Mouse (Mus musculus) liver, adult 2 months (tissue): Measurements from ENCODE around the gene Gast. TPM values are rescaled to one million over a fixed set of nuclear protein-coding genes. Genes with fewer than 3 reads are reported as not detected.

Experiments used
- DNase-seq: peaks from one replicate; pipeline ENCODE4 v3.0.0-alpha.2; 2011; ENCODE audit warnings: low read depth, low spot score; ENCODE audit errors: extremely low read depth
- H3K27ac ChIP-seq: fragments of 200-500 bp; replicated peaks from 2 replicates; pipeline ENCODE4 v1.5.1; 2012; ENCODE audit warnings: low read depth, mild to moderate bottlenecking, control low read depth, inconsistent platforms, low read length; ENCODE audit not compliant: insufficient read depth
- H3K27me3 ChIP-seq: fragments of 200-500 bp; 2 replicates; pipeline ENCODE4 v1.6.1; 2012; ENCODE audit warnings: mild to moderate bottlenecking, moderate library complexity, low read length, inconsistent platforms; ENCODE audit not compliant: control insufficient read depth, insufficient read depth
- H3K36me3 ChIP-seq: fragments of 200-500 bp; 2 replicates; pipeline ENCODE4 v1.6.1; 2012; ENCODE audit warnings: low read length, inconsistent platforms; ENCODE audit not compliant: control insufficient read depth, insufficient read depth
- H3K4me1 ChIP-seq: fragments of 200-500 bp; 2 replicates; pipeline ENCODE4 v1.6.1; 2011; ENCODE audit warnings: low read length; ENCODE audit not compliant: control insufficient read depth, insufficient read depth
- H3K4me3 ChIP-seq: fragments of 200-500 bp; 2 replicates; pipeline ENCODE4 v1.5.1; 2011; ENCODE audit warnings: low read depth, mild to moderate bottlenecking, control low read depth, low read length, moderate library complexity; ENCODE audit not compliant: insufficient read depth
- H3K79me2 ChIP-seq: fragments of 200-500 bp; 2 replicates; pipeline ENCODE4 v1.6.1; 2012; ENCODE audit warnings: inconsistent platforms, mild to moderate bottlenecking, low read length, moderate library complexity; ENCODE audit not compliant: control insufficient read depth, insufficient read depth
- H3K9ac ChIP-seq: fragments of 200-500 bp; 2 replicates; pipeline ENCODE4 v1.6.1; 2012; ENCODE audit warnings: low read depth, mild to moderate bottlenecking, control low read depth, inconsistent platforms, low read length
- CTCF ChIP-seq: fragments of 200-500 bp; IDR thresholded peaks from 2 replicates; pipeline ENCODE4 v1.5.1; 2011; ENCODE audit warnings: low read depth, low read length, control low read depth
- POLR2A ChIP-seq: fragments of 200-500 bp; IDR thresholded peaks from 2 replicates; pipeline ENCODE4 v1.6.1; 2011; ENCODE audit warnings: low read length, control low read depth; ENCODE audit not compliant: insufficient read depth; ENCODE audit errors: extremely low read depth
- WGBS: fragments of 180-500 bp; shearing (Covaris S2); methylation state at CpG from one replicate; pipeline ENCODE4 v1.1.7; 2018; 5-methylcytosine and 5-hydroxymethylcytosine counted together
- polyA plus RNA-seq: library from polyadenylated mRNA; depleted of rRNA; stranded (reverse); fragments of >200 nt; gene quantifications from 2 replicates; pipeline ENCODE4 v1.2.3, GENCODE M21; 2012
- total RNA-seq: library from RNA; depleted of rRNA; stranded (reverse); fragments of >200 nt; gene quantifications from 2 replicates; pipeline ENCODE4 v1.2.3, GENCODE M21; 2014

Gene Gast
- total and polyA plus RNA-seq, 2 experiments: not detected

GRCm38 (mm10) chr11:100322591-100323258 is 11.5 kb upstream of the Gast start:
- Histone ChIP-seq H3K36me3 (peaks cover 17% of the 10 kb centered on the region), H3K27me3 (no peaks in the 10 kb centered on the region), H3K27ac (peak overlapping the region; percentile 61), H3K4me3 (no peak overlapping the region; the same call in 1 of the 2 replicates), H3K4me1 (peaks cover 4% of the 10 kb centered on the region; the same call in 1 of the 2 replicates), H3K79me2 (peaks cover 3% of the 10 kb centered on the region; the same call in 1 of the 2 replicates), H3K9ac (peak overlapping the region; percentile 56)
- TF ChIP-seq POLR2A: 0 out of 2 replicates have a peak, but pooled peaks have one; percentile 12
- no peak for TF ChIP-seq CTCF
- WGBS: 35% methylated on average over 3 of the region's 3 CpGs
- DNase-seq: peak; percentile 67

- H3K4me3 ChIP-seq: no peak overlapping the region
- 22% methylated on average over 3 of the region's 3 CpGs for WGBS
- TF ChIP-seq POLR2A: no peak
- peak; percentile 68; the same call in 1 of the 2 replicates for TF ChIP-seq CTCF
- no peaks in the 10 kb centered on the region for H3K27me3 ChIP-seq
- H3K27ac ChIP-seq: no peak overlapping the region
- H3K9ac ChIP-seq: no peak overlapping the region
- H3K36me3 ChIP-seq: peaks cover 17% of the 10 kb centered on the region
- DNase-seq: peak; percentile 69
- peaks cover 3% of the 10 kb centered on the region; the same call in 1 of the 2 replicates for H3K79me2 ChIP-seq
- peaks cover under 1% of the 10 kb centered on the region; the same call in 1 of the 2 replicates for H3K4me1 ChIP-seq
Observed at GRCm38 (mm10) chr11:100323578-100323977, 10.6 kb upstream of the Gast start.

GRCm38 (mm10) chr11:100325062-100325629 is 9.1 kb upstream of the Gast start:
- H3K79me2 ChIP-seq: peaks cover under 1% of the 10 kb centered on the region; the same call in 1 of the 2 replicates
- 79% methylated on average over 11 of the region's 11 CpGs for WGBS
- H3K27me3 ChIP-seq: no peaks in the 10 kb centered on the region
- H3K4me3 ChIP-seq: no peak overlapping the region
- no peak overlapping the region for H3K27ac ChIP-seq
- H3K9ac ChIP-seq: no peak overlapping the region
- peaks cover 6% of the 10 kb centered on the region; the same call in 1 of the 2 replicates for H3K4me1 ChIP-seq
- DNase-seq: no peak
- H3K36me3 ChIP-seq: peaks cover 17% of the 10 kb centered on the region
- TF ChIP-seq POLR2A: no peak
- no peak for TF ChIP-seq CTCF

- TF ChIP-seq POLR2A (no peak), CTCF (no peak)
- Histone ChIP-seq H3K27ac (no peak overlapping the region), H3K27me3 (no peaks in the 10 kb centered on the region), H3K36me3 (peaks cover 2% of the 10 kb centered on the region), H3K4me1 (peaks cover 11% of the 10 kb centered on the region; the same call in 1 of the 2 replicates), H3K4me3 (no peak overlapping the region), H3K9ac (no peak overlapping the region), H3K79me2 (no peaks in the 10 kb centered on the region)
- DNase-seq: no peak
- WGBS: 88% methylated on average over 11 of the region's 11 CpGs
Observed at GRCm38 (mm10) chr11:100327316-100327715, 6.9 kb upstream of the Gast start.

- DNase-seq: no peak
- no peak overlapping the region for H3K4me3 ChIP-seq
- no peaks in the 10 kb centered on the region for H3K36me3 ChIP-seq
- no peak for TF ChIP-seq CTCF
- no peak for TF ChIP-seq POLR2A
- peaks cover 11% of the 10 kb centered on the region; the same call in 1 of the 2 replicates for H3K4me1 ChIP-seq
- no peak overlapping the region for H3K27ac ChIP-seq
- H3K27me3 ChIP-seq: no peaks in the 10 kb centered on the region
- H3K9ac ChIP-seq: no peak overlapping the region
- WGBS: 86% methylated on average over 6 of the region's 6 CpGs
- H3K79me2 ChIP-seq: no peaks in the 10 kb centered on the region
Observed at GRCm38 (mm10) chr11:100327761-100328160, 6.4 kb upstream of the Gast start.
